Mouse (Mus musculus) liver, embryonic 18 days (tissue): ENCODE data around the gene Prmt8. TPM values are rescaled to one million over a fixed set of nuclear protein-coding genes. Genes with fewer than 3 reads are reported as not detected.

Source experiments
- polyA plus RNA-seq: library from polyadenylated mRNA; depleted of rRNA; stranded (reverse); fragments of >200 nt; gene quantifications from 2 replicates; pipeline ENCODE4 v1.2.3, GENCODE M21; 2012; rRNA removed

Gene Prmt8
- polyA plus RNA-seq: not detected in 2 replicates

GRCm38 (mm10) chr6:127769275-127770156 is at the start of gene Prmt8:
TSS of gene Prmt8 (minus strand) at chr6:127769472.

Other genes with a start within 250 kb of the Prmt8 start
- 0.44 and 0.72 TPM in 2 replicates for gene Cracr2a, start 208.1 kb downstream of the Prmt8 start, polyA plus RNA-seq
- gene Tspan11, start 118.1 kb upstream of the Prmt8 start, polyA plus RNA-seq: 0.13 and 0.15 TPM in 2 replicates